Comparison of ENCODE assay signal across 8 mouse cellular contexts in the genomic region with DNA sequence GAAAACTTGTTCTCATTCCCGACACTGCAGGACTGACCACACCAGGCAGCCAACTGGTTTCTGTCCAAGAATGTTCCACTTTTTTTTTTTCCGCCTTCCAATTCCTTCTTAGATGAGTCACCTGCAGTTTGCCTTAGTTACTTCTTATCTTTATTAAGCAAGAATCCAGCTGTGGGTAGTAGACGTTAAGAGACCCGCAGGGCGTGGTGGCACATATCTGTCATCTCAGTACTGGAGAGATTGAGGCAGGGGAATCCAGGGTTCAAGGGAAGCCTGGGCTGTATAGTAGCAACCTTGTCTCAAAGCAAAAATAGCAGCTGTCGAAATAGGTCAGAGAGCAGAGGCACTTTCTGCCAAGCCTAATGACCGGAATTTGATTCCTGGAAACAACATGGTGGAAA. TPM values are rescaled to one million over a fixed set of nuclear protein-coding genes. Genes with fewer than 3 reads are reported as not detected.
DNase-seq lines count a peak whose midpoint lies in the region.

No protein-coding gene starts in this region.

- intact Hi-C loops in gastrocnemius, postnatal 14 days (cut with DNase I; ENCODE audit: low total_unique reads): no loop called here
- intact Hi-C loops in heart, postnatal 25 days (cut with DNase I): loop anchor here (2.0 kb wide), 1 partner anchor 17 kb away; no protein-coding TSS in a partner anchor

- peak; percentile 66 for DNase-seq in gastrocnemius, adult 18-20 months (ENCODE audit: low spot score)
- no peak for DNase-seq in gastrocnemius, postnatal 14 days
- DNase-seq in Muller cell, postnatal 12 days (ENCODE audit: inconsistent ontology term): peak; percentile 64
- DNase-seq in heart, postnatal 25 days (ENCODE audit: low spot score): peak; percentile 41
- peak; percentile 20 for DNase-seq in lung, postnatal 14 days
- no peak for DNase-seq in right cerebral cortex, adult 18-20 months
- DNase-seq in frontal cortex, adult 2 months (ENCODE audit: extremely low spot score in 1 of 2, low spot score in 1 of 2): no peak
- DNase-seq in thymus, postnatal 4 days: no peak

RNA-seq across cellular contexts. Expression of a gene that starts 19.1 kb away (rescaled TPM):
- total RNA-seq in gastrocnemius, adult 18-20 months (2021): 10 to 100 TPM in 1 of 2 experiments, 1 to 10 TPM in 1; 8.4 to 10.5 TPM
- total RNA-seq in gastrocnemius, postnatal 14 days (2021): 1 to 10 TPM; 9.4 to 9.6 TPM
- total RNA-seq in heart, postnatal 25 days (2021): 10 to 100 TPM; 20.0 to 20.3 TPM
- 29.1 and 33.8 TPM in 2 replicates for polyA plus RNA-seq in frontal cortex, adult 2 months (2012; rRNA removed)

RNA-seq across cellular contexts. Expression of a gene that starts 55.6 kb away (rescaled TPM):
- total RNA-seq in gastrocnemius, adult 18-20 months (2021): 1 to 10 TPM; 1.9 to 3.2 TPM
- 1 to 10 TPM; 2.4 to 2.7 TPM for total RNA-seq in gastrocnemius, postnatal 14 days (2021)
- total RNA-seq in heart, postnatal 25 days (2021): 1 to 10 TPM; 3.2 to 3.4 TPM
- 1.6 and 2.0 TPM in 2 replicates for polyA plus RNA-seq in frontal cortex, adult 2 months (2012; rRNA removed)

RNA-seq across cellular contexts. Expression of a gene that starts 58.7 kb away (rescaled TPM):
- under 1 TPM in 1 of 2 experiments, not detected in 1; 0.11 TPM for total RNA-seq in gastrocnemius, adult 18-20 months (2021)
- total RNA-seq in gastrocnemius, postnatal 14 days (2021): under 1 TPM; 0.06 to 0.11 TPM
- under 1 TPM; 0.34 to 0.67 TPM for total RNA-seq in heart, postnatal 25 days (2021)
- polyA plus RNA-seq in frontal cortex, adult 2 months (2012; rRNA removed): 0.46 and 0.52 TPM in 2 replicates

RNA-seq across cellular contexts. Expression of a gene that starts 58.8 kb away (rescaled TPM):
- total RNA-seq in gastrocnemius, adult 18-20 months (2021): not detected
- not detected for total RNA-seq in gastrocnemius, postnatal 14 days (2021)
- total RNA-seq in heart, postnatal 25 days (2021): not detected
- 0.19 and 0.28 TPM in 2 replicates for polyA plus RNA-seq in frontal cortex, adult 2 months (2012; rRNA removed)

Comparison
In these comparisons a context has a peak if more than half of its experiments do, and no peak if none do; other contexts are left out.
1. DNase-seq: peak in gastrocnemius, adult 18-20 months (single experiment), Muller cell, postnatal 12 days (single experiment), heart, postnatal 25 days (single experiment) and lung, postnatal 14 days (single experiment); none in gastrocnemius, postnatal 14 days (single experiment), right cerebral cortex, adult 18-20 months (single experiment), frontal cortex, adult 2 months (0 of 2) and thymus, postnatal 4 days (single experiment).